Mouse (Mus musculus) heart, embryonic 13.5 days (tissue): ENCODE data around the gene Ms4a10. TPM values are rescaled to one million over a fixed set of nuclear protein-coding genes. Genes with fewer than 3 reads are reported as not detected.

Experiments used
- ATAC-seq: fragments of 200-750 bp; cut with Nextera tagmentation; 2 replicates; pipeline ENCODE4 v1.8.0; 2017; ENCODE audit warnings: moderate TSS enrichment; ENCODE audit not compliant: insufficient number of reproducible peaks, low FRiP score, low TSS enrichment; ENCODE audit errors: extremely low read depth
- H3K27ac ChIP-seq: fragments of 300-500 bp; sonication (generic); replicated peaks from 2 replicates; pipeline ENCODE4 v1.5.1; 2015; ENCODE audit warnings: moderate library complexity, mild to moderate bottlenecking, inconsistent platforms
- H3K27me3 ChIP-seq: fragments of 300-500 bp; sonication (generic); replicated peaks from 2 replicates; pipeline ENCODE4 v1.6.1; 2015; ENCODE audit warnings: mild to moderate bottlenecking, inconsistent platforms
- H3K36me3 ChIP-seq: fragments of 300-500 bp; sonication (generic); 2 replicates; pipeline ENCODE4 v1.6.1; 2015; ENCODE audit warnings: mild to moderate bottlenecking, inconsistent platforms
- H3K4me1 ChIP-seq: fragments of 300-500 bp; sonication (generic); 2 replicates; pipeline ENCODE4 v1.6.1; 2015; ENCODE audit warnings: inconsistent platforms
- H3K4me2 ChIP-seq: fragments of 300-500 bp; sonication (generic); 2 replicates; pipeline ENCODE4 v1.6.1; 2015; ENCODE audit warnings: inconsistent platforms, mild to moderate bottlenecking, moderate library complexity
- H3K4me3 ChIP-seq: fragments of 300-500 bp; sonication (generic); 2 replicates; pipeline ENCODE4 v1.5.1; 2015; ENCODE audit warnings: moderate library complexity, mild to moderate bottlenecking, inconsistent platforms
- H3K9ac ChIP-seq: fragments of 300-500 bp; sonication (generic); 2 replicates; pipeline ENCODE4 v1.6.1; 2015; ENCODE audit warnings: inconsistent platforms, mild to moderate bottlenecking, moderate library complexity
- H3K9me3 ChIP-seq: fragments of 300-500 bp; sonication (generic); 2 replicates; pipeline ENCODE4 v1.6.1; 2016; ENCODE audit warnings: inconsistent platforms
- WGBS: fragments of 180-500 bp; shearing (Covaris S2); methylation state at CpG from one replicate; pipeline ENCODE4 v1.1.7; 2015; ENCODE audit warnings: mixed read lengths; 5-methylcytosine and 5-hydroxymethylcytosine counted together
- polyA plus RNA-seq: library from polyadenylated mRNA; unstranded; fragments of >200 nt; fragmentation: Nextera tagmentation; extraction: Ambion mirVana; gene quantifications from 2 replicates; pipeline ENCODE4 v1.2.1, GENCODE M21; 2015

Ms4a10 gene
- polyA plus RNA-seq, 1 experiment from 2014 or later: 0.15 TPM

- H3K4me1 ChIP-seq: peaks cover 47% of the 10 kb centered on the region
- H3K9me3 ChIP-seq: no peaks in the 10 kb centered on the region
- 72% methylated on average over 2 of the region's 2 CpGs for WGBS
- no peak overlapping the region for H3K4me2 ChIP-seq
- peak overlapping the region; percentile 57 for H3K9ac ChIP-seq
- peak overlapping the region; percentile 53 for H3K27ac ChIP-seq
- no peak for ATAC-seq
- H3K27me3 ChIP-seq: no peaks in the 10 kb centered on the region
- no peaks in the 10 kb centered on the region for H3K36me3 ChIP-seq
- no peak overlapping the region for H3K4me3 ChIP-seq
Measured at GRCm38 (mm10) chr19:10914870-10915269, 59.6 kb downstream of the Ms4a10 start.

GRCm38 (mm10) chr19:10914291-10914690 lies 60.2 kb downstream of the Ms4a10 start:
- H3K9me3 ChIP-seq: no peaks in the 10 kb centered on the region
- ATAC-seq: no peak
- H3K4me2 ChIP-seq: peak overlapping the region; percentile 14; the same call in 1 of the 2 replicates
- H3K9ac ChIP-seq: peak overlapping the region; percentile 57
- H3K36me3 ChIP-seq: no peaks in the 10 kb centered on the region
- H3K4me1 ChIP-seq: peaks cover 53% of the 10 kb centered on the region
- peak overlapping the region; percentile 53 for H3K27ac ChIP-seq
- WGBS: 20% methylated on average over 7 of the region's 7 CpGs
- H3K4me3 ChIP-seq: no peak overlapping the region
- H3K27me3 ChIP-seq: no peaks in the 10 kb centered on the region

Other genes with a start within 250 kb of the Ms4a10 start
- 0.71 TPM in 2 replicates for gene Cd5, start 235.7 kb downstream of the Ms4a10 start, polyA plus RNA-seq
- gene Cd6, start 144.6 kb downstream of the Ms4a10 start, polyA plus RNA-seq: 0.09 and 0.14 TPM in 2 replicates
- gene Slc15a3, start 134.9 kb downstream of the Ms4a10 start, polyA plus RNA-seq: 0.29 and 0.39 TPM in 2 replicates
- 51.4 and 52.4 TPM in 2 replicates for gene Tmem132a, start 104.7 kb downstream of the Ms4a10 start, polyA plus RNA-seq
- gene Tmem109, start 92.7 kb downstream of the Ms4a10 start, polyA plus RNA-seq: 84.7 and 87.1 TPM in 2 replicates
- 30.3 TPM in 2 replicates for gene Prpf19, start 79.4 kb downstream of the Ms4a10 start, polyA plus RNA-seq
- 0.08 TPM in 1 of 2 replicates, not detected in the other for gene Zp1, start 54.0 kb downstream of the Ms4a10 start, polyA plus RNA-seq
- gene Ptgdr2, start 37.5 kb downstream of the Ms4a10 start, polyA plus RNA-seq: 0.11 TPM in 1 of 2 replicates, not detected in the other
- 18.8 and 19.9 TPM in 2 replicates for gene Ccdc86, start 25.4 kb downstream of the Ms4a10 start, polyA plus RNA-seq
- not detected in 2 replicates for gene Ms4a15, start 18.6 kb upstream of the Ms4a10 start, polyA plus RNA-seq
- gene Ms4a18, start 43.4 kb upstream of the Ms4a10 start, polyA plus RNA-seq: not detected in 2 replicates
- gene Ms4a8a, start 106.4 kb upstream of the Ms4a10 start, polyA plus RNA-seq: 0.21 TPM in 1 of 2 replicates, not detected in the other
- gene 1700017D01Rik, start 156.2 kb upstream of the Ms4a10 start, polyA plus RNA-seq: not detected in 2 replicates
- gene 1700025F22Rik, start 190.7 kb upstream of the Ms4a10 start, polyA plus RNA-seq: not detected in 2 replicates
- not detected in 2 replicates for gene Ms4a13, start 222.1 kb upstream of the Ms4a10 start, polyA plus RNA-seq